Mouse (Mus musculus) small intestine, adult 2 months (tissue): ENCODE results near the gene Pitpnm1. TPM values are rescaled to one million over a fixed set of nuclear protein-coding genes. Genes with fewer than 3 reads are reported as not detected.
A peak's percentile ranks its signal among the peaks of the same experiment; 100 is the strongest.
"Not testable (repeated sequence)": the region's sequence is repeated elsewhere in the genome, so short reads cannot be mapped to it uniquely, and the experiment has no call there.

ENCODE experiments used
- H3K27ac ChIP-seq: fragments of 200-500 bp; 2 replicates; pipeline ENCODE4 v1.5.1; 2012; ENCODE audit warnings: low read depth, low read length, control low read depth, inconsistent platforms; ENCODE audit not compliant: insufficient read depth
- H3K27me3 ChIP-seq: fragments of 200-500 bp; 2 replicates; pipeline ENCODE4 v1.6.1; 2012; ENCODE audit warnings: mild to moderate bottlenecking, moderate library complexity, low read length, inconsistent platforms; ENCODE audit not compliant: control insufficient read depth, insufficient read depth
- H3K36me3 ChIP-seq: fragments of 200-500 bp; 2 replicates; pipeline ENCODE4 v1.6.1; 2012; ENCODE audit warnings: mild to moderate bottlenecking, low read length, control low read depth, inconsistent platforms; ENCODE audit not compliant: control insufficient read depth, insufficient read depth
- H3K4me1 ChIP-seq: fragments of 200-500 bp; 2 replicates; pipeline ENCODE4 v1.6.1; 2012; ENCODE audit warnings: low read length, inconsistent platforms, mixed read lengths; ENCODE audit not compliant: control insufficient read depth, insufficient read depth, insufficient read length
- H3K4me3 ChIP-seq: fragments of 200-500 bp; 2 replicates; pipeline ENCODE4 v1.5.1; 2012; ENCODE audit warnings: low read depth, mild to moderate bottlenecking, control low read depth, inconsistent platforms, low read length, moderate library complexity
- CTCF ChIP-seq: fragments of 200-500 bp; IDR thresholded peaks from 2 replicates; pipeline ENCODE4 v1.5.1; 2012; ENCODE audit warnings: low read depth, mild to moderate bottlenecking, control low read depth, inconsistent platforms, low read length, moderate library complexity, mixed read lengths; ENCODE audit not compliant: insufficient replicate concordance, insufficient read length; ENCODE audit errors: extremely low read depth
- POLR2A ChIP-seq: fragments of 200-500 bp; IDR thresholded peaks from 2 replicates; pipeline ENCODE4 v1.6.1; 2012; ENCODE audit warnings: low read depth, mild to moderate bottlenecking, control low read depth, inconsistent platforms, low read length, moderate library complexity
- WGBS: fragments of 180-500 bp; shearing (Covaris S2); methylation state at CpG from one replicate; pipeline ENCODE4 v1.1.7; 2018; 5-methylcytosine and 5-hydroxymethylcytosine counted together
- polyA plus RNA-seq: library from polyadenylated mRNA; depleted of rRNA; stranded (reverse); fragments of >200 nt; gene quantifications from 2 replicates; pipeline ENCODE4 v1.2.3, GENCODE M21; 2012

Gene Pitpnm1
- polyA plus RNA-seq, 1 experiment = 197 TPM

DNA sequence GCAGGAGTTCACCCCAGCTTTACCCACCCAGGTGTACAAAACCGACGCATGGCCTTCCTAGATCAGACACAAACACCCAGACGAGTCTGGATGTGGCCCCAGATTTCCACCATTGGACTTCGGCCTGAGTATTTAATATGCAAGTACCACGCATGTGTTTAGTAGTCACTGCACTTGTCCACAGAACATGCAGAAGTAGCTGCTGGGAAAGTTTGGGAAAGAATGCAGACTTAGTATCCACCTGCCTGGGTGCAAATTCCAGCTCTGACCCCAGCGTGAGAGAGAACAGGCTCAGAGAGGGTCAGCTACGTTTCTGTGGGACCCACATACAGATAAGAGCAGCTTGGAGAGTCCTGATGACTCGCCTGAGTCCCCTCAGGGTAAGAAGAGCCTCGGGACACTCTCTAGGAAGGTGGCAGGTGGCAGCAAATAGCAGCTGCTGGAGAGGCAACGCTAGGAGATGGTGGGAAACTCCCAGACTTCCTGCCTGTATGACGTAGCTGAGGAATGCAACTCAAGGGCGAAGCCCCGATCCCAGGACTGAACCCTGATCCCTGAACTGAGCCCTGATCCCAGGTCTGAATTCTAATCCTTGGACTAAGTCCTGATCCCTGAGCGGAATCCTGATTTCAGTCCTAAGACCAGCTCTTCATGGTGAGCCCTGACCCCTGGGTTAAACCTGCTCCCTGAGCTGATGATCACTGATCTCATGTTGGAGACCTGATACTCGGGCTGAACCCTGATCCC lies 43.7 kb upstream of the Pitpnm1 start:
- 26% methylated on average over 15 of the region's 15 CpGs for WGBS
- TF ChIP-seq POLR2A (no peak), CTCF (no peak)
- H3K4me1 ChIP-seq = peaks cover 43% of the 10 kb centered on the region
- no peak overlapping the region for H3K4me3 ChIP-seq
- H3K27ac ChIP-seq = peak overlapping the region; percentile 80
- H3K27me3 ChIP-seq = no peaks in the 10 kb centered on the region
- no peaks in the 10 kb centered on the region for H3K36me3 ChIP-seq

DNA sequence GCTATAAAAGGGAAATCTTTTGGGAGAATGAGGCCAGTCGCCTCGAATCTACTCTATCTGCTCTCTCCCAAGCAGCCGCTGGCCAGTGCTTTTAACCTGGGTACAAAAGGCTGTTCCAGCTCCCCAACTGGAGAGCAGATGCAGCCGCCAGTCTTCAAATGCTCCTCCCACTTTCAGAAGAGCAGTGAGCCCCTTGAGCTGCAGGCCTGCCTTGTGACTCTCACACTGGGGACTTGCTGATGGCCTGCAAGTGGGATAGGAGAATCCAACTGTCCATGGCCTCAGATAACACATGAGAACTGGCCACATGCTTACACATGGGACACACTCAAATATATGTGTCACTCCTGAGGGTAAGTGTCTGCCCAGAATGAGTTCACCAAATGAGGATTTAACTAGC lies 43.1 kb upstream of the Pitpnm1 start:
- peak overlapping the region; percentile 80 for H3K27ac ChIP-seq
- H3K36me3 ChIP-seq = no peaks in the 10 kb centered on the region
- TF ChIP-seq POLR2A = no peak
- TF ChIP-seq CTCF = no peak
- WGBS = 22% methylated on average over 4 of the region's 4 CpGs
- no peak overlapping the region for H3K4me3 ChIP-seq
- no peaks in the 10 kb centered on the region for H3K27me3 ChIP-seq
- H3K4me1 ChIP-seq = peaks cover 43% of the 10 kb centered on the region

DNA sequence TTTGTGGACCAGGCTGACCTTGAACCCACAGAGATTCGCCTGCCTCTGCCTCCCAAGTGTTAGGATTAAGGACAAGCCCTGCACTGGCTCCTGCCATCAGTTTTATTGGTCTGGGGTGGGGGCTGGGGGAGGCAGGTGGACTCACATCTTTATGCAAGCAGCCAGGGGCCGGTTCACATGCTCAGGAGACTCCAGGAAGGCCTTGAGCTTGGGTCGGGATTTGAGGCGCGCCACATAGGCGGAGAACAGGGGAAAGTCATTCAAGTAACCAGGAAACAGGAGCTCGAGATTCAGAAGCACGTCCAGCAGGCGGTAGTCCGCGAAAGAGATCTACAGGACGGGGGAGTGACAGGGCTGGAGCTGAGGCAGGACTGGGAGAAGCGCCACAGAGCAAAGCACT lies 42.4 kb upstream of the Pitpnm1 start:
- H3K4me1 ChIP-seq = peaks cover 43% of the 10 kb centered on the region
- 85% methylated on average over 13 of the region's 13 CpGs for WGBS

DNA sequence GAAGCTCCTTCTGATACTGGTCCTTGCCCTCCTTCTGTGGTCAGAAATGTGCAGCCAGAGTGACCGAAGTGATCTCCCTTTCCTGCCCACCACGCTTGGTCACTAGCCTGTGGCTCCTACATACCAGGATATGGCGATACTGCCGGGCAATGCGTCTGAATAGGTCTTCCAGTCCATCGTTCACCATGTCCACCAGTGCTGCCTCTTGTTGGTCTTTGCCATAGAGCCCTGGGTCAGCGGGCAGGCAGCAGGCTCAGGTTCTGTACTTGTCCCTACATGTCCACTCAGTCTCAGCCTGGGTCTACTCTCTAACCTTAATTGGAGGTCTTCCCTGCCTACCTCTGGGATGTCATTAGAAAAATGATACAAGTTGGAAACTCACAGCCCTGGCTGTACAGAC lies 41.8 kb upstream of the Pitpnm1 start:
- Histone ChIP-seq H3K27ac (no peak overlapping the region), H3K4me1 (peaks cover 43% of the 10 kb centered on the region), H3K27me3 (no peaks in the 10 kb centered on the region), H3K36me3 (no peaks in the 10 kb centered on the region), H3K4me3 (no peak overlapping the region)
- no peak for TF ChIP-seq CTCF
- TF ChIP-seq POLR2A = no peak
- 97% methylated on average over 7 of the region's 7 CpGs for WGBS

More for the DNA sequence above, 42.4 kb upstream of the Pitpnm1 start:
- Histone ChIP-seq H3K27me3 (no peaks in the 10 kb centered on the region), H3K27ac (peak overlapping the region; percentile 80; the same call in 1 of the 2 replicates), H3K36me3 (no peaks in the 10 kb centered on the region), H3K4me3 (no peak overlapping the region)
- TF ChIP-seq CTCF (no peak), POLR2A (0 out of 2 replicates have a peak, but pooled peaks have one; percentile 22)

DNA sequence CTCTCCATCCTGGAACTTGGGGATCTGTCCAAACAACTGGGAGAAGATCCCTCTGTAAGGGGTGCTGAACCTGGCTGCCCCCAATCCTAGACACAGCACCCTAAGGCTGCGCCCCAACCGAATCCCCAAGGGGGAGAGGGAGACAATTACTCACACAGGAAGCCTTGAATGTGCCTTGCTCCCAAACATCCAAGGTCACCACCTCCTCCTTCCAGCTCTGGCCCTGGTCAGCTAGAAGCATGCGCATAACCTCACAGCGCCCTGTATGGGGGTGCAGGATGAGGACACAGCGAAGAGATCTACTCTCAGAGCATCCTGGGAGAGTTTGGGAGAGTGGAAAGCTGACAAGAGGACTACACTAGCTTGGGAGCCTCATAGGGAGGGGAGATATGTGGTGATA lies 41.2 kb upstream of the Pitpnm1 start:
- TF ChIP-seq POLR2A = no peak
- no peak for TF ChIP-seq CTCF
- peaks cover 43% of the 10 kb centered on the region for H3K4me1 ChIP-seq
- 90% methylated on average over 5 of the region's 5 CpGs for WGBS
- H3K36me3 ChIP-seq = no peaks in the 10 kb centered on the region
- peak overlapping the region; percentile 79 for H3K27ac ChIP-seq
- no peak overlapping the region for H3K4me3 ChIP-seq
- H3K27me3 ChIP-seq = no peaks in the 10 kb centered on the region

DNA sequence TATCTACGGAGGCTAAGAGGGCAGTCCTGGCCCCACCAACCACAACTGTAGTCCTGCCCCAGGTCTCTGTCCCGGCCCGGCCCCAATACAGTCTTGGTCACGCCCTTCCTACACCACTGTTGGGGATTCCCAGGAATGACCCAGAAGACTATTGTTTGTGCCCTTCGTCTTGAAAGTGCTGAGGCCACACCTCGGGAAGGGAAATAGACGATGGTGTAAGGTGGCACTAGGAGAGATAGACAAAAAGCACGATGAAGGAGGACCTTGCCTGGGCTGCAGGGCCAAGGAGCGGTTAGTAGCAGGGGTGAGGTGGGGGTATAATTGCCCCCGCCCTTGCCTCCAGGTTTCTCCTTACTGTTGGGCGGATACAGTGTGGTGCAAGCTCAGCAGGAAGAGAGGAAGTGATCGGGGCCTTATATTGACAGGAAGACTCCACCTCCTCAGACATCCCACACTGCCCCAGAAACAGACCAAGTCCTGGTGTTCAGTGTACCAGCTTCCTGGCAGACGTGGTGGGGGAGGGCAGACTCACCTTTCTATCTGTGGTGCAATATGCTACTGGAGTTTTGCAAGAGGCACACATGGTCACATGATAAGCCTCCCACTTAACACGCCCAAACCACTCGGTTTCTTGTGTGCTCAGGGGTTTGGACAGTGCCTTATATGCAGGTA lies 40.6 kb upstream of the Pitpnm1 start, which contains the start of gene Gstp3:
Gene Gstp3 (minus strand): TSS at position 501 of the 672 bp plus-strand sequence.
- no peak for TF ChIP-seq CTCF
- peak; percentile 20; the same call in 1 of the 2 replicates for TF ChIP-seq POLR2A
- Histone ChIP-seq H3K4me1 (peaks cover 43% of the 10 kb centered on the region), H3K36me3 (no peaks in the 10 kb centered on the region), H3K27me3 (no peaks in the 10 kb centered on the region), H3K4me3 (peak within 1 kb of the TSS; percentile 34), H3K27ac (peak within 1 kb of the TSS; percentile 79)
- WGBS = 24% methylated on average over 15 of the region's 15 CpGs

DNA sequence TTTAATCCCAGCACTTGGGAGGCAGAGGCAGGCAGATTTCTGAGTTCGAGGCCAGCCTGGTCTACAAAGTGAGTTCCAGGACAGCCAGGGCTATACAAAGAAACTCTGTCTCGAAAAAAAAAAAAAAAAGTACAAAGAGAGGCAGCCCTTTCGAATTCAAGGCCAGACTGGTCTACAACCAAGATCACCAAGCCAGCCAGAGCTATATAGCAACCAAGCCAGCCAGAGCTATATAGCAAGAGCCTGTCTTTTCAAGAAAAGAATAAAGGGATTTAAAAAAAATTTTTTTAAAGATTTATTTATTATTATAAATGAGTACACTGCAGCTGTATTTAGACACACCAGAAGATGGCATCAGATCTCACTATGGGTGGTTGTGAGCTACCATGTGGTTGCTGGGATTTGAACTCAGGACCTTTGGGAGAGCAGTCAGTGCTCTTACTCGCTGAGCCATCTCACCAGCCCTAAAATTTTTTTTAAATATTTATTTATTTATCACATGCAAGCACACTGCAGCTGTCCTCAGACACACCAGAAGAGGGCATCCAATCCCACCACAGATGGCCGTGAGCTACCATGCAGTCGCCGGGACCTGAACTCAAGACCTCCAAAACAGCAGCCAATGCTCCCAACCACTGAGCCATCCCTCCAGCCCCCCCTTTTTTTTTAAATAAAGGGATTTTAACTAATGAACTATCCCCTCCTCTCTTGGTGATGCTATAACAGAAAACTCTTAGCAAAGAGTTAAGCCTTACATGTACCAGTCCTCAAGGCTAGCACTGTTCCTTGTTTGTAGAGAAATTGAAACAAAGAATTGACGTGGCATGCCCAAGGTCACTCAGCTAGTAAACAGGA lies 39.5 kb upstream of the Pitpnm1 start:
- not testable (repeated sequence) for H3K27ac ChIP-seq, H3K36me3 ChIP-seq, H3K4me3 ChIP-seq, H3K27me3 ChIP-seq
- WGBS = 81% methylated on average over 8 of the region's 8 CpGs
- H3K4me1 ChIP-seq = peaks cover 41% of the 10 kb centered on the region
